Mouse (Mus musculus) cerebellum, postnatal 14 days (tissue): Measurements from ENCODE around the gene Rnf7.

ENCODE experiments used
- DNase-seq, 2 experiments: peaks; one replicate each; pipeline ENCODE4 v3.0.0; 2021; ENCODE audit warnings: mixed read lengths in 2 of 2

Rnf7 gene

DNA sequence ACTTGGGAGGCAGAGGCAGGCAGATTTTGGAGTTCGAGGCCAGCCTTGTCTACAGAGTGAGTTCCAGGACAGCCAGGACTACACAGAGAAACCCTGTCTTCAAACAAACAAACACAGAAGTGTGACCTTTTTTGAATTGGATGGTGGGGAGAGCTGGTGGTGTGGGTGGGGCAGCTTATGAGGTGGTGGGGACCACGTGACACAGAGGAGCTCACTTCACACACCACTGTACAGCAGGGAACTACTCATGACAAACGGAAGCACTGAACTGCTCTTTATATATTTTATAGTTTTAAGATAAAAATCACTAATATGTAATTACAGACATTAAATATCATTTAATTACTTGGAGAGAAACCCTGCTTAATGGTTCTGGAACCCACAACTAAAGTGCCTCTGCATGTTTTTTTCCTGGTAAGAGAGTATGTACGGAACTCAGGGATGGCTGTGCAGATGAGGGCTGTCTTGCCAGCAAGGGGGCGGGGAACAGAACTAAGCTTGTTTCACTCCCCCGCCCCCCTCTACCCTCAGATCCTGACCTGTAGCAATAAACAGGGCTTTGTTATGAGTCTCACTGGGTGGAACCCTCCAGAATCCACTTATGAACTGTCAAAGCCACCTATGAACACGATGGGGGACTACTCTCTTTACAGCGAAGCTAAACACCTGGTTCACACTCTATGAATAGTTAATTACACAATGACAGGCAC lies 8.8 kb downstream of the Rnf7 start:
- no peak for DNase-seq

DNA sequence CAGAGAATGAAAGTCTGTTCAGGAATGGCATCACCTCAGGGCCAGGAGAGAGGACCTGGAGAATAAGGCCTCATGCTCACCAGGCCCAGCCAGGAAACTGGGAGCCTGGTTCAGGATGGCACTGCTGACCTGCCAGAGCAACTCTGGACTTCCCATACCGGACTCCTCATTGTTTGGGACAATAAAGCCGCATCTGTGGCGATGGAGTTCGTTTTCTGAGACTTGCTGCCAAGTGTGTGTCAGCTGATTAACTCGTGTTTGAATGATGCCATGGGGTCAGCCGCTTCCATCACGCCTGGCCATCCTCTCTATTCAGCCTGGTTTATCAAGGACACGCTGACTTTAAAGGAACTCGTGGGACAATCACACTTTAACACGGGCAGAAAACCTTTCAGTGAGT lies 14.8 kb downstream of the Rnf7 start:
- no peak for DNase-seq

DNA sequence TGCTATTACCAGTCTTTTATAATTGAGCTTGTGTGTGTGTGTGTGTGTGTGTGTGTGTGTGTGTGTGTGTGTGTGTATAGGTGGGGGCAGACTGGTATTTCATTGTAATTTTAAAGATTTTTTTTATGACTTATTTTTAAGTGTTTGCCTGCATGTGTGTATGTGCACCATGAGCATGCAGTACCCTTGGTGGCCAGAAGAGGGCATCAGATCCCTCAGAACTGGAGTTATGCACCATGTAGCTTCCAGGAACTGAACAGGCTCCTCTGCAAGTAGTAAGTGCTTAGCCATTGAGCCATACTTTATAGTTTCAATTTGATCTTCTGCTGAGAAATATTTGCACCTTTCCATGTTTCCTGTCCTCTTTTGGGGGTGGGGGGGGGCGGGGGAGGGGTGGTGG lies 16.9 kb downstream of the Rnf7 start:
- no peak for DNase-seq

DNA sequence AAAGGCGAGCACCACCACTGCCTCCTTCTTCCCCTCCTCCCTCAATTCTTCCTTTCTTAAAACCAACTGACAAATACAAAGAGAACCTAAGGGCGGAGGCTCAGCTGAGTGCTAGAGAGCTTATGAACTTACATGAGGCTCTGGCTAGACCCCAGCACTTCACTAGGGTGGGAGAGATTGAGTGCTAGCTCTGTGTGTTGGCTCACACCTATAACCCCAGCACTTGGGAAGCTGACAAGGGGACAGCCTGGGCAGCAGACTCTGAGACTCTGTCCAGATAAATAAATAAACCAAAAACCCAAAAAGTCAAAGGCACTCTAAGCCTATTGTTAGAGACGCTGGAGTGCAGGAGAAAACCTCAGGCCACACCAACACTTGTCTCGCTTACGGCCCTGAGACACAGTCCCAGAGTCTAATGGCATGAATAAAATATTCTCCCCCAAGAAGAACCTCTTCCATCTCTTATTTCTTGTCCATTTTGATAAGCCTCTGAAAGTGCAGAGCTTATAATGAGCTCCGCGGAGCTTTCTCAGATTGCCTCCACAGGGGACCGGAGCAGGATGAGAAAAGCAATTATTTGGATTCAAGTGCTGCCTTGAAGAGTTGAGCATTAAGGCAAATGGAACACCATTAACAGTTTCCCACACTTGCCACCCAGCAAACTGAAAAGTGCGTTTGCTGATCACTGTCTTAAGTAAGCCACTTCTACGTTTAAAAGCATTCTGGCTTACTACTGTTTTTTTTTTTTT lies 18.2 kb downstream of the Rnf7 start:
- DNase-seq, result no peak

DNA sequence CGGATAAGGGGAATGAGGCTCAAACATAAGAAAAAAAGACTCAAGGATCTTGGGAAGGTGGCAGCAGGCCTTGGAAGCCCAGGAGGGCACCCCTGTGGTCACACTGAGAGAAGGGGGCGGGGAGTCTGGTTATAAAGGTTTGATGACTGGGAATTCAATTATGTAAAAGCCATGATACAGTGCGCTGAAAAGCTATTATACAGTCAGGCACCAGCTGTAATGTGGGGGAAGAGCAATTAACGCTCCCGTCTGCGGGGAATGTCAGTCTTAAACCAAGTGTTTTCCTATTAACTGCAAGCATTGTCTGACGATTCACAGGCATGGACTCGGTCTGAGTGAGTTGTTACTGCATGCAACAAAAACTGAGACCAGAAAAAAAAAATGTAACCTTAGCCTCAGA lies 22.9 kb downstream of the Rnf7 start:
- DNase-seq, result no peak

DNA sequence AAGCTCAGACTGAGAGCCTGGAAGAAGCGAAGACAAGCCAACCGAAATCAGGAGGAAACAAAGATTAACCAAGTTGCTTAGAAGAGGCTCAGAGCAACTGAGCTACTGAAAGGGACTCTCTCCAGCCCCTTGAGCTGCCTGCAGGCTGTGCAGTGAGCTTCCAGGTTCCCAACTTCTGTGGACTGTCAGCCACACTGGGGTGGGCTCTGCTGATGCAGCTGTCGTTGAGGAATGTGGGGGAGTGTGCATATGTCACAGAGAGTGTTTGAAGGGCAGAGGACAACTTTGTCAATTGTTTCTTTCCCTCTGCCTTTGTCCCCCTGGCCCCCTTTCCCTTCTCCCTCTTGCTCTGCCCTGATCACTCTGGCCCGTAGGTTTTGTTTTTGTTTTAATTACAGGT lies 25.5 kb downstream of the Rnf7 start:
- no peak for DNase-seq

DNA sequence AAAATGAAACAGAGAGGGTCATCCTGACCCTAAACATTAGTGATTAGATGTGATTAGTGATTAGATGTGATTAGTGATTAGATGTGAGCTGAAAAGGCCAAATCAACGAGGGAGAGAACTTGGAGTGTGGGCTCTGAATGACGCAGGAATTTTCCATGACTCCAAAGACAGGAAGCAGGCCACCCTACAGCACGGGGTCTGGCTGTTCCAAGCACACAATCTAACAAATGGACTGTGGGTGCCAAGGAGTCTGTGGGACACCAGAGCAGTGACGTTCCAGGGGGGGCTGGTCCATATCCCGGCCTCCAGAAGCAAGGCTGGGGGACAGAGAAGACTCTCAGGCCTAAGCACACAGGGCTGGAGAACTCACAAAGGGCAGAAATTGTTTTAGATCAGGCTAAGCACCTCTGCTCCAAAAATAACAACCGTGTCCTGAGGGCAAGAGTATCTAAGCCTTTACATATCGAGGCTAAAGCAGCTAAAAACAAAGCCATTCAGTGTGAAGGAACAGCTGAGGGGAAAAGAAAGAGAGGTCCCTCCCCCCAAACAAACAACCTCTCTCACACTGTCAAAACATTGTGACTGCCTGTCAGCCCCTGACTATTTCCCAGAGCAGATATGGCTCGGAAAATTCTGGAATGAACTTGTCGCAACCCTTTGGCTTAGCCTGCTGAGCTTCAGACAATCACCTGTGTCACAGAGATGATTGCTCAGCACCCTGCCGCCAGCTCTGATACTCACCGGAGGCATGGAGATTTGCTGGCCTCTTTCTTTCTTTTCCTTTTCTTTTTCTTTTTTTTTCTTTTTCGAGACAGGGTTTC lies 27.4 kb downstream of the Rnf7 start:
- DNase-seq, result no peak

DNA sequence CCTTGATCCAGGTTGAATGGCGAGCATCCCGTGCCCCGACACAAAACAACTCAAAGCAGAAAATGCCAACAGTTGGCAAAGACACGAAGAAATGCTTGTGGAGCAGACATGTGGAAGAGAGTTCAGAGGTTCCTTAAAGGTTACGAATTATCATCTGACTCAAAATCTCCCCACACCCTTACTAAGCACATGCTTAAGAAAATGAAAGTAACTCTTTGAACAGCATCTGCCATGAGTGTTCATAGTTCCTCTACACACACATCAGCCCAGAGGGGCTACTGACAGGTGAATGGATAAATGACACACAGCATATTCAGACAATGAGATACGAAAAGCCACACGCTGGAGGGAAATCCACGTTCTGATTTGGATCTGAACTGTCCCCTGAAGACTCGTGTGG lies 29.0 kb downstream of the Rnf7 start:
- DNase-seq, result no peak

DNA sequence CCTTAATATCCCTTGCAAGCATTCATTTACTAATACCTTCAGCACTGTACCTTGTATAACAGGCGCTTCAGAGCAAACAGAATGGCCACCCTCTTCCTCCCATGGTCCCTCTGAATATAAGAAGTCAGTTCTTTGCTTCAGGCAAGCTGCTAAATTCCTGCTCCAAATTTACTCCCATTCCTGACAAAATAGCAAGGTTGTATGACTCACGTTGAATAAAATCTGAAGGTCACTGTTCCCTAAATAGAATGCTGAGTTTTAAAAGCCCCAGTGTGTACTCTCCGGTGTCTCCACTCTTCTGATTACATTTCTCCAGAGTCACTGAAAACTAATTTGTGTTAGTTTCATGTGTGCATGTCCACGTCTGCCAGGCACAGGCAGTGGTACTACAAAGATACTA lies 33.1 kb downstream of the Rnf7 start:
- no peak for DNase-seq

DNA sequence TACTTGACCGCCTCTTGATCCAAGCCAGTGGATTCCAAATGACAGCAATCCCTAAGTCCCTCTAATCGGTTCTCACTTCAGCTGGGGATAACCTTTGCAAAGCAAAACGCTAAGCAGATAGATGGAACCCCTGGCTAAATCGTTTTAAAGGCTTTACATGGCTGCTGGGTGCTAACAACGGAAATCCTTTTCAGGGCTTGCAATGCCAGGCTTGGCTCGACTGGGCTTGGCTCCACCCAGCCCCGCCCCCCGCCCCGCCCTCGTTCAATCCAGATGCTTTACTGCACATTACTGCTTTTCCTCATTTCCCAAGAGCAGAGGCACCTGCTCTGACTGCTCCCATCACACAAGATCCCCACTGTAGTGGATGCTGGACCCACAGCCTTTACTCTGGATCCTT lies 36.4 kb downstream of the Rnf7 start:
- DNase-seq, result peak; percentile 20 to 25

DNA sequence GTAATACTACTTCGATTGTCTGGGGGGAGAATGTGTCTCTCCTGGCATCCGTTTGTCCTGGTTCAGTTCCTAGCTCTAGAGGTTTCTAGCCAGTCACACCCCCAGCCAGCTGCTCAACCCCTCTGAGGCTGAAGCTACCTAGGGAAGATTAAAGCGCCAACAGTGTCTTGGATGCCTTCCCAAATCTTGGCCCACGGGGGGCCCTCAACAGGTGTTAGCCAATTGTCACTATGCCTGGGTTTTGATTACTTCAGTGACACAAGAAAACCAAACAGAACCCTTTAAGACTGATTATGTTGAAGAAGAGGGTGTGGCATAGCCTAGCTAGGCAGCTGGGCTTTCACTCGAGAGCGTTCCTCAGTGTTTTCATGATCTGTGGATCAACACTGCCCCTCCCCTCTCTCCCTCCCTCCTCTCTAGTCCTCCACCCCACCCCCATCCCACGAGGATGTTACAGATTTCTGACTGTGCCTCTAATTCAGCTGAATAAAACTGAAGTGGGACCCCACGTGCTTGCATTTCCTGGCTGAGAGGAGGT lies 40.1 kb downstream of the Rnf7 start:
- peak; percentile 24 to 44 for DNase-seq

DNA sequence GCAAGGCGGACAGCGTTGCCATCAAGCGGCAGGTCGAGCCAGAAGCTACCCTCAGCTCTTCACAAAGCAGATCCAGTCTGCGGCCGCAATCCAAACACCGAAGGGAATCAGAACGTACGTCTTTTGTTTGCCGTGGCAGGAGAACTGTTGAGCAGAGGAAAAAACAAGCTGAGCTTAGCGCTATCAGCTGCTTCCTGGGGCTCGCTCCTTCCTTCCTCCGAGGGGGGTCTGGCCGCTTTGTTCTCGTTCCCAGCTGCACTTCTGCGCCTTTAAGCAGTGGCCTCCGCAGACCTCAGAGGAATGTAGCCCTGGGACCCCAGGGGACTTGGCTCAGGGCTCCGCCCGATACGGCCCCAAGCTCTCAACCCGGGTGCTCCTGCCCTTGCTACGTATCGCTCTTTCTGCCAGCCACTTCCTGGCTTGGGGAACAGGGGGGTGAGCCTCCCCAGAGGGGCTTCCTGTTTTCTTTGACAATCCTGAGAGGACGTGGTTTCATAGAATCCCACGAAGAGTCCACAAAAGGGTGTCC lies 40.6 kb downstream of the Rnf7 start:
- peak; percentile 55 to 57 for DNase-seq

DNA sequence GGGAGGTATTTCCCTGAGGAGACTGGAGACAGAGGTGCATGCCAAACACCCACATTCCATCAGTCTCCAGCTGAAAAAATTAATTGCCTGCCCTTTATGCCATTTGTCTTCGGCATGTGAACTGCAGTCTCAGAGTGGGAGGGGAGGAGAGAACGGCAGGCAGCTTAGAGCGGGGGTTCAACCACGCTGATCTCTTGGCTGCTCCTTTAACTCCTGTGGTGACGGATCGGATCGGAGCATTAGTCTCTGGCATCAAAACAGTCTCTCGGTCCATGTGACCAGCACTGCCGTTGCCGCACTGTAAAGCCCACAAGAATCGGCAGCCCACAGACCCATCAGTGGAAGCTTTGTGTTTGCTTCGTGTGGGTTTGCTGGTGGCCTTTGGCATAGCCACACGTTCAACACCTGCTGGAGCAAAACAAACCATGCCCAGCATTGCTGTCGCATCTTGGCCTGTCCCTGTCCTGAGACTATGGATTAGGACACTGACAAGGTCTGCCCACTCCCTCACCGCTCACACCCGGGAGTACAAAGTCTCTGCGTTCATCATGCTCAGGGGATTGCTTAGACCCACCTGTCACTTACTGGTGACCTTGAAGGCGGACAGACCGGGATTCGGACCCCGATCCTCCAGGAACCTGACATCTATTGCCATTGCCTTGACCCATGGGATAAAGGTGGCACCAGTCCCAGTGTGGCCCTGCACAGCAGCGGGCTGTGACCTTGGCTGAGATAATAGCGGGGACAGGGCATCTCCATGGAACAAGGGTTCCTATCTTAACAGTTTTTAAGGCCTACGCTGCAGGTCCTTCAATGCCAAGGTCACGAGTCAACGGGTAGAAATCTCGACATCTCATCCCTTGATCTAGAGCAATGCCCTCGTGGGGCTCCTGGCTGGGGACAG lies 41.3 kb downstream of the Rnf7 start:
- peak; percentile 56 to 66 for DNase-seq

DNA sequence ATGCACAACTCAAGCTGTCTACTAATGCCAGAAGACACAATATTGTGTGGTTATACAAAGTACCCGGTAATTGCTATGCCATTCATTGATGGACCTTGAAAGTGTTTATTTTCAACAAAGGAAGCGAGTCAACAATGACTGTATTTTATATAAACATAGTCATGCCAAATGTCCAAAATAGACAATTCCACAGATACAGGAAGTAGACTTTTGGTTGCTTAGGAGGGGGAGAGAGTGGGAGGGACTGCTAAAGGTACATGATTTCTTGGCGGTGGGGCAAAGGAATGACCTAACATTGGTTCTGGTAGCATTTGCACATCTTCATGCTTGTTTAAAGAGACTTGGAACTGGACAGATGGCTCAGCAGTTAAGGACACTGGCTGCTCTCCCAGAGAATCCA lies 45.9 kb downstream of the Rnf7 start:
- DNase-seq, result no peak

DNA sequence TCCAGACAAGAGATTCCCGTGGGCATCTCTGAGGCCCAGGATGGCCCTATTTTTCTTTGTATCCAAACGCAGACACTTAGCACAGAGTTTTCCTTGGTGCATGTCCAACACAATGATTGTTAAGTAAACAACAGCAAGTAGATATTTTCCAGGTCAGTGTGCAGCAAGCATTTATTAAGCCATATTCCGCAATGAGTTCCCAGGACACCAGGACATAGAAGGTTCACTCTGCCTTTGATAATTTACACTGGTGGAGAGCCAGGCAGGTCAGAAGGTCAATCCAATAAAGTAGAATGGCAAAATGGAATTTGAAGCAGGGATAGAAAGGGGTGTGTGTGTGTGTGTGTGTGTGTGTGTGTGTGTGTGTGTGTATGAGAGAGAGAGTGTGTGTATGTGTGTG lies 47.4 kb downstream of the Rnf7 start:
- no peak for DNase-seq

DNA sequence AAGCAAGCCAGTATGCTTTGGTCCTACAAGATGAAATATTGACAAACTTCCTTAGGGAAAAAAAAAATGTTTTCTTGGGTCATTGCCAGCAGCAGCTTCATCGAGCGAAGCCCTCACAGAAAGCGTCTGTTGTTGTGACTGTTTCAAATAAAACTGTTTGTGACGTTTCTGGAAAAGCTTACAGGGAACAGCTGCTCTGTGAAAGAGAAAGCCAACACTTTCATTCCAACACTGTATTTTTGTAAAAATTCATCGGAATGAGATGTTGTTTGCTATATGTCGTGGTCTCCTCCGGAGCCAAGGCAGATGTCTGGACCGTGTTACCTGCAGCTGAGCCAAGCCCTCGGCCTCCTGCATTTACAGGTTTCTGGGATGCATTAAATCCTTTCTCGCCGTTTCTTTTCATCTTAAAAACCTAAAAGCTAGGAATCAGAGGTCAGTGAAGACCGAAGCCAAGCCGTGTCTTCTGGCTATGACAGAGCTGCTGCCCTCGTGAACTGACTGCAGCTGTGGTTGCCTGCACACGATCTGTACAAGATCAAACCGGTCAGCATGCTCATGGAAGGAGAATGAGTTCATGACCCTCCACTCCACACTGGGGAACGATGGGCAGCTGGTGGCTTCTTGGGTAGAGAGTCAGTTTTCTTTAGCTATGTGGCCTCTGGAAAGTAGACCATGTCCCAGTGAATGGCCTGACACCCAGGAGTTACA lies 50.0 kb downstream of the Rnf7 start:
- no peak for DNase-seq

DNA sequence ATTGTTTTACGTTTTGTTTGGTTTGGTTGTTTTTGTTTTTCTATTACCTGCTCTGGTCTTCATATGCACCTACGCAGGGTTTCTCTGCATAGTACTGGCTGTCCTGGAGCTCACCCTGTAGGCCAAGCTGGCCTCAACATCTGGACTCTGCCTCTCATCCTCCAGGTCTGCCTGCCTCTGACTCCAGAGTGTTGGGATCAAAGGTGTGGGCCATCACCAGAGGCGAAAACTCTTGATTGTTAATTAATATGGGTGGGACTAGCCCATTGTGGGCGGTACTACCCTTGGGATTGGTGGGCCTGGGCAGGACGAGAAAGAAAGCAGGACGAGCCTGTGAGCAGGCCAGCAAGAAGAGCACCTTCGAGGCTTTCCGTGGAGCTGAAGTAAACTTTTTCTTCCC lies 54.4 kb downstream of the Rnf7 start:
- DNase-seq, result no peak
